Mouse (Mus musculus): Measurements from ENCODE around the gene Gm10135.
"Not testable (repeated sequence)": the region's sequence is repeated elsewhere in the genome, so short reads cannot be mapped to it uniquely, and the experiment has no call there.

The Gm10135 gene

DNA sequence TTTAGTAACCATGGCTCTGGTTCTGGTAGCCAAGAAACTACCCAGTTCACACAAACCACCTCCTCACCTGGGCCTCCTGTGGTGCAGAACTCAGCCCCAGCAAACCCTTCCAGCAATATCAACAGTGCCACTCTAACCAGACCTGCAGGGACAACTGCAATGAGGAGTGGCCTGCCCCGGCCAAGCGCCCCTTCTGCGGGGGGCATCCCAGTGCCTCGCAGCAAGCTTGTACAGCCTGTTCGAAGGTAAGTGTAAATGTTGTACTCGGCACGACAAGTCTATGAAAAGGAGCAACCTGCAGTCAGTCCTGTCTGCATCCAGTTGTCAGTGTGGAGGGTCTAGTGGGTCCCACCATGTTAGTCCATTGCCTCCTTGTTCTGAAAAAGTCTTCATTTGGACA, at the start of gene Gm10135:
Gene Gm10135 (minus strand): TSS at position 101 of the 400 bp plus-strand sequence.
- DNase-seq: no peak

DNA sequence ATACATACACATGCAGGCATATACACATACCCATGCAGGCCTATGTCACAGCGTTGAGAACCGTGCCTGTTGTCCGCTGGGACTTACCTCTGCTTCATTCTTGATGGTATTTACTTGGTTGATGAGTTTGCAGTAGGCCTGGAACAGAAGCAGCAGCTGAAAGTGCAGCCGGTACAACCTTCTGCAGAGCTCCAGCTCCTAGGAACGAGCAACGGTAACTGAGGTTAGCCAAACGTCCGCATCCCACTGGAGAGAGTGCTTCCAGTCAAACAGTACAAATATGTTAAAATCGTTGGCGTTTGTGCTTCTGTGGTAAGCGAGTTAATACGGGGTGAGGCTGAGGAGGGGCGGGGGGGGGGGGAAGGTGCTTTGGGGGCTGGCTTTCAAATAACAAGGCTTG, 49.3 kb upstream of the Gm10135 start:
- no peak for DNase-seq

DNA sequence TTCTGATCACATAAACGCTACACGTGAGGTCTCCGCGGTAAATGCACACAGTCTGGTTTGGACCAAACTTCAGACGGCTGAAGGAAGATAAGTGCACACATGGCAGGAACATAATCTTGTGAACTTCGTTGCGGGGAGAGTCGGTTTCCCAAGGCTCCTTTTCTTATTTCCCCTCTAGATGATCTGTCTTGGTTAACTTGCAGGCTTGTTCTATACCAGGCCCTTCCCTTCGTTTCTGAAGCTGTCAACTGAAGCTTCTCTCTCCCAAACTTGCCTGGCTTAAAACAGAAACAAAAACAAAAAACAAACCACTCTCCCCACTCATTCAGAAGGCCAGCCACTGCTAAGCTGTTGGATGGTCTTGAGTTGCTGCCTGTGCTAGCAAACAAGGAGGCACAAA, 40.2 kb upstream of the Gm10135 start:
- DNase-seq: no peak

DNA sequence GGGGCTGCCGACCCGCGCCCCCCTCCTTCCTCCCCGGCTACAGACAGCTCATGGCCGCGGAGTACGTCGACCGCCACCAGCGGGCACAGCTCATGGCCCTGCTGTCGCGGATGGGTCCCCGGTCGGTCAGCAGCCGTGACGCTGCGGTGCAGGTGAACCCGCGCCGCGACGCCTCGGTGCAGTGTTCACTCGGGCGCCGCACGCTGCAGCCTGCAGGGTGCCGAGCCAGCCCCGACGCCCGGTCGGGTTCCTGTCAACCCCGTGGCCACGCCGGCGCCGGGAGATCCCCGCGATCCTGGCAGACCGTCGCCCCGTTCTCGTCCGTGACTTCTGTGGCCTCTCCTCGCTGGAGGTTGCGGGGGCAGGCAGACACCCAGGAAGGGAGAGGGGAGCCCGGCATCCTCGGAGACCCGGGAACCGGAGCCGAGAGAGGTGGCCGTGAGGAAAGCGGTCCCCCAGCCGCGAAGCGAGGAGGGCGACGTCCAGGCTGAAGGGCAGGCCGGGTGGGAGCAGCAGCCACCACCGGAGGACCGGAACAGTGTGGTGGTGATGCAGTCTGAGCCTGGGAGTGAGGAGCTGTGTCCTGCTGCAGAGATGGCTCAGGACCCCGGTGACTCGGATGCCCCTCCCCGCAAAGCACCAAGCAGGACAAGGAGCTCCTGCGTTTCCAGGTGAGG, 39.2 kb upstream of the Gm10135 start:
- DNase-seq: not testable (repeated sequence)

DNA sequence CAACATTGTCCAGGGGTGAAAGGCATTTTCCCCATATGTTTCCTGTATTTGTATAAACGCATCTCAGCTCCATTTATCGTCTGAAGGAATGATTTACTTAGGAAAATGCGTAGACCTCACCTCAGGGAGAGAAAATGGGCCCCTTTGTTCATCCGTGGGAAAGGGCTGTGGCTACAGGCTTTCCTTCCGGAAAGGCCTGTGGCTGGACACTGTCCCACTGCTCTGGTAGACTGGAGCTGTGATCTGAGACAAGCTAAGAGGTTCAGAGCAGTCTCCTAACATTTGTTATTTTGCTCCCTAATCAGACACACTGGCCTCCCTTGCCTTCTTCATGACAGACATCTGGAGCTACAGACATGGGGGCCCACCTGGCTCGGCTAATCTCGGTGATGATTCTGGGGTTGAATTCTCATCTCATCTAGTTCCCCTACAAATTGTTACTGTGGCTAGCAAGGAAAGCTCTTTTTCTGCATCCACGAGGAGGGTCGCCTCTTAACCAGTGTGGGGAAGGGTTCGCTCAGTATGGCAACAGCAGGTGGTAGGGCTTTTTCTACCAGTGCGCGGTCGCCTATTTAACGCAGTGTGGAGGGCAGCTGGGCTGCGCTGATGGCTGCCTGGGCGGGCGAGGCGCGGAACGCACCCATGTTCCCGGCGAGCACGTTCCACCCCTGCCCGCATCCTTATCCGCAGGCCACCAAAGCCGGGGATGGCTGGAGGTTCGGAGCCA, 38.5 kb upstream of the Gm10135 start:
- DNase-seq: not testable (repeated sequence)

DNA sequence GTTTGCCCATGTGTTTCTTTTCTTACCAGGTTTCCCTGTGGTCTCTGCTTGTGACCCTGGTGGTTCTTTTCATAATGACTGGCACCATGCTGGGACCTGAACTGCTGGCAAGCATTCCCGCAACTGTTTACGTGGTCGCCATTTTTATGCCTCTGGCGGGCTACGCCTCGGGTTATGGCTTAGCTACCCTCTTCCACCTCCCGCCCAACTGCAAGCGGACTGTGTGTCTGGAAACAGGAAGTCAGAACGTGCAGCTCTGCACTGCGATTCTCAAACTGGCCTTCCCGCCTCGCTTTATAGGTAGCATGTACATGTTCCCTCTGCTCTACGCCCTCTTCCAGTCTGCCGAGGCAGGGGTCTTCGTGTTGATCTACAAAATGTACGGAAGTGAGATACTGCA, 37.3 kb upstream of the Gm10135 start:
- DNase-seq: not testable (repeated sequence)

DNA sequence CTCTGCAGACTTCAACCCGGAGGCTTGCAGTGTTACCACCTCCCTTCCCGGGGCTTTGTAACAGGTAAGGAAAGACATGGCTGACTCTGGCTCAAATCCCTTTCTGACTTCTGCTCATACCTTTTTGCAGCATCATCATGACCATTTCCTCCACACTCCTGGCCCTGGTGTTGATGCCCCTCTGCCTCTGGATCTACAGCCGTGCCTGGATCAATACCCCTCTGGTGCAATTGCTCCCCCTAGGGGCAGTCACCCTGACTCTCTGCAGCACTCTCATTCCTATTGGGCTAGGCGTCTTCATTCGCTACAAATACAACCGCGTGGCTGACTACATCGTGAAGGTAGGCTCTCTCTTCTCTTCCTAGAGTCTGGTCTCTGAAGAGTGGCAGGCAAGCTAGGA, 33.7 kb upstream of the Gm10135 start:
- DNase-seq: peak; percentile 28

DNA sequence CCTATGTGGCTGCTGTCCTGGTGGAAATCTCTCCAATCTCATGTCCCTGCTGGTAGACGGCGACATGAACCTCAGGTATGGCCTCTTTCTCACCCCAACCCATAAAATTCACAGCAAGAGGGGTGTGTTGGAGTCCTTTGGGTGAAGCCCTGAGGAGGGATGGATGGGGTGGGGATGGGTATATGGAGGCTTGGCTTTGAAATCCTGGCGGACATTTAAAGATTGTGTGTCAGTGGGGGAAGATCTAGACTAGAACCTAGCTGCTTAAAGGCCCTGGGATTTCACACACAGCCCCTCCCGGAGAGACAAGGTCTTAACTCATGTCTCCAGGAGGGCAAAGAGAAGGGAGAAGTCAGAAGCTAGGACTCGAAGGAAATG, 33.1 kb upstream of the Gm10135 start:
- no peak for DNase-seq

DNA sequence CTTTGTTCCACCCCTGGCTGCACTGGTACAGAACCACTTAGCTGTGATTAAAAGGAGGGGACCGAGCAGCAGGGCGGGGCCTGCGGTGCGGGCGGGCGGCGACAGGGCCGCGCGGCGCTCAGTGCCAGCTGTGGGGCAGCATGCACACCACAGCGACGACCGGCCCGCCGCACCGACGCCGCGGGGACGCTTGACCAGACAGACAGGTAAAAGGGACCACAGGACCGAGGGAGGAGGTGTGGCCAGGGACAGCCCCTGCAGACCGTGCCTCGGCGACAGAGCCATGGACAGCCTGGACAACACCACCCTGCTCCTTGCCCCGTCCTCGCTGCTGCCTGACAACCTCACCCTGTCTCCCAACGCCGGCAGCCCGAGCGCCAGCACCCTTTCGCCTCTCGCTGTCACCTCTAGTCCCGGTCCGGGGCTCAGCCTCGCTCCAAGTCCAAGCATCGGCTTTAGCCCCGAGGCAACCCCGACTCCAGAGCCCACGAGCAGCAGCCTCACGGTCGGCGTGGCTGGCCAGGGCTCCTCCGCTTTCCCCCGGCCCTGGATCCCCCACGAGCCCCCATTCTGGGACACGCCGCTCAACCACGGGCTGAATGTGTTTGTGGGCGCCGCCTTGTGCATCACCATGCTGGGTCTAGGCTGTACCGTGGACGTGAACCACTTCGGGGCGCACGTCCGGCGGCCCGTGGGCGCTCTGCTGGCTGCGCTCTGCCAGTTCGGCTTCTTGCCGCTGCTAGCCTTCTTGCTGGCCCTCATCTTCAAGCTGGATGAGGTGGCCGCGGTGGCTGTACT, 32.5 kb upstream of the Gm10135 start, which contains the start of gene Slc10a4:
Gene Slc10a4 (plus strand): TSS at position 100 of the 798 bp plus-strand sequence.
- no peak for DNase-seq

DNA sequence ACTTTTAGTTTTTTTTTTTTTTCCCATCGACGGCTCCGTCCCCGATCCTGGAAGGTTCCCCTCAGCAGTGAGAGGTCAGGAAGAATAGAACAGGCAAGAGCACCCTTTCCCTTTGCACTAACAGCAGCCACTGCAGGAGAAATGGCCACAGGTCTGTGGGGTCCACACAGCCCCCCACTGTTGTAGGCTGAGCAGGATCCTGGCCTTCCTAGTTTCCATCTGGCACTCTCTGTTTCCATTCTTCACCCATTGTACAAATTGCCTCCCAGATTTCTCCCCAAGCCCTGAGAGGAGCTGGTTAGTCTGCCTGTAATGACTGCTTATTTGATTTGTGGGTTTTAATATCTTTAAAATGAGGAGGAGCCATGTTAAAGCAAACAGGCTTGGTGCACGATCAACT, 29.5 kb upstream of the Gm10135 start:
- DNase-seq: no peak

DNA sequence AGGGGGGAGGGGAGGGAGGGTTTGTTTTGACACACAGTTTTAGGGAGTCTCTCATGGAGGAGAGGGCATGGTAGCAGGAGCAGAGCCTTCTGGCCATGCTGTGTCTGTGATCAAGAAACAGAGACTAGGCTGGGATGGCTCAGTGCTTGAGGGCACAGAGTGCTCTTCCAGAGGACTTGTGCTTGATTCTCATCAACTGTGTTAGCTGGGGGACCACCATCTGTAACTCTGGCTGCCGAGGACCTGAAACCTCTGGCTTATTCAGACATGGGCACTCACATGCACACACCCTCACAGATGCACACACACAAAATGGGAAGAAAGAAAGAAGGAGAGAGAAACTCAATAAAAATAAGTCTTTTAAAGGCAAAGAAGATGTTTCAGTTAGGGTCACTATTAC, 24.0 kb upstream of the Gm10135 start:
- DNase-seq: not testable (repeated sequence)

DNA sequence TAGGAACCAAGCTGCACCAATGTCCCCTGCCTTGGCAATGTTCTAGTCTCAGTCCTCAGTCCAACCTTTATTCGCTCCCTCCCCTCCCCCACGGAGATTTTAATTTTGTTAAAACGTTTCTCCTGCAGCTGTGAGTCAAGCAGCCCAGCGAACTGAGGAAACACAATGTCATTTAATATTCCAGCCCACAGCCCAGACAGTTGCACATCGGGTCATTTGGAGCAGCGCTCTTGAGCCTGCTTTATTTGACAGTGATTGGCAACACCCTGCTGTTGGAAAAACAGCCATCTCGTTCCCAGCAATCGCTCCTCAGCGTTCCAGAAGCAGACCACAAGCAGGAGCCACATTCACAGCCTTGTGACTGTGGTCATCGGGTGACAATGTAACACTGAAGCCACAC, 20.9 kb upstream of the Gm10135 start:
- DNase-seq: no peak

DNA sequence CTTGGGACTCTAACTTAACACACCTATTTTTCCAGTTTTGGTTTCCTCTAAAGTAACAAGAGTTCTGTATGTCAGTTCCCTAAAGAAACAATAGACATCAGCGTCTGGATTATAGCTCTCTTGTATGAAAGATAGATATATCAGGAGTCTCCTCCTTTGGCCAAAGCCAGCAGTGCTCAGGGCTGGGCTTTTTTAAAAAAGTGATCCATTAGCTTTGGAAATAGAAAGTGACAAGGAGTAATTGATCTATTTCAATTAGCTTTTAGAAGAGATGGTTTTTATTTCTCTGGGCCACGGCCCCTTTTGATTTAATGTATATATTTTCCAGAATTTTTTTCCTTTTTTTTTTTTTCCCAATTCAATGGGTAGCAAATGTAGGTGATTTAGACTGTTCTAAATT, 20.4 kb upstream of the Gm10135 start:
- DNase-seq: no peak

DNA sequence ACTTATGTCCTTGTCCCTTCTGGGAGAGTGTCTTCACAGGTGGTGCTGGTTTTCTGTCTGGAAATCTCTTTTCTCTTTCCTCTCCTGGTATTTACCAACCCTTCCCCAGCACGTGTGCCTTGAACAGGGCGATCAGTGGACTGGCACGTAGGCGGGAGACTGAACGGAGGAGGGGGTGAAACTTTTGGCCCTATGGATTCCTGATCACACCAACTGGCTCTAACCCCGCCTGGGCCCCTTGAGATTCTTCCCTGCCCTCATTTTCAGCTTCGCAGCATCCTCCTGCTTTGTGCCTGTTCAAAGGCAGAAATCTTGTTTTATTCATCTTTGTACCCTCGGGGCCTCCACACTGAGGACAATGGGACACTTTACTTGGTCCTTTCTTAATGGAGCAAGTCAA, 19.9 kb upstream of the Gm10135 start:
- no peak for DNase-seq

DNA sequence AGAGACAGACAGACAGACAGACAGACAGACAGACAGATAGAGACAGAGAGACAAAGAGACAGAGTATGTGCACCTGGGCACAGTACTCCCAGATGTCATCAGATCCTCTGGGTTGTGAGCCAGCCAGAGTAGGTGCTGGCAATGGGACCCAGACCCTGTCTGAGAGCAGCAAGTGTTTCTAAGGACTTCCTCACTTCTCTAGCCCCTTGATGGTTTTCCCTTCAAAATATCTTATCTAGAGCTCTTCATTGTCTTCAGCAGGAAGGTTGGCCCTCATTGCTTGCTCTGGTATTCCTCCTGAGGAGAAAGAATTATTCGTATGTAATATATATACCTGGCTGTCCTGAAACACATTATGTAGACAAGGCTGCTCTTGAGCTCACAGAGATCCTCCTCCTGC, 18.0 kb upstream of the Gm10135 start:
- no peak for DNase-seq

DNA sequence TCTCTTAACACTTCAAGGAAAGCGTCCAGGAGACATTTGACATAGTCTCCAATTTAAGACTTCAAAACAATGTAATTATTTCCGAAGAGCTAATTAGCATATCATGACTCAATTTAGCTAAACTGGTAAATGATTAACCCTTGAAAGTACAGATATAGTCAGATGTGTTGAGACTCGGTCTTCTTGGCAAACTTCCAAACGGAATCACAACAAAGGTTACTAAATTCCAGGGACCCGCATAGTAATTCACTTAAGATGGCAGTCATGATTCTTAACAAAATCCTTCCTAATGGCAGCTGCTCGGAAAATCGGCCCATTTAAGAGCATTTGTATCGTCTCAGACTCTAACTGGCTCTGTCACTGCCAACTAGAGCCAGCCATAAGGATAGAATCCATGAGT, 15.3 kb upstream of the Gm10135 start:
- no peak for DNase-seq

DNA sequence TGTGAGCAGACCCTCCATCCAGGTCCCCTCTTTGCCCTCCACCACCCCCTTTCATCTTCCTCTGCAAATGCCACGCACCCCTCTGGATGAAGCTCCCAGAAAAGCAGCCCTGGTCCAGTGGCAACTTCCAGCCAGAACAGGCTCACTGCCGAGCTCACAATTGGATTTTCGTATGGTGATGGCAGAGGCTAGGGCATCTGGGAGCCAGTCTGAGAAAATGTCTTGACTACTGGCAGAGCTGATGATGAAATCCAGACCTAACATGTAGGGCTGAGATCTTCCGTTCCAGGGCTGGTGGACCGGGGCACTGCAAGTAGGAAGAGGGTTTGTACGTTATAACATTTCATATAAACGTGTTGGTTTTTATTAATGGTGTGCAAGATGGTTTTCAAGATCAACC, 13.3 kb upstream of the Gm10135 start:
- no peak for DNase-seq

DNA sequence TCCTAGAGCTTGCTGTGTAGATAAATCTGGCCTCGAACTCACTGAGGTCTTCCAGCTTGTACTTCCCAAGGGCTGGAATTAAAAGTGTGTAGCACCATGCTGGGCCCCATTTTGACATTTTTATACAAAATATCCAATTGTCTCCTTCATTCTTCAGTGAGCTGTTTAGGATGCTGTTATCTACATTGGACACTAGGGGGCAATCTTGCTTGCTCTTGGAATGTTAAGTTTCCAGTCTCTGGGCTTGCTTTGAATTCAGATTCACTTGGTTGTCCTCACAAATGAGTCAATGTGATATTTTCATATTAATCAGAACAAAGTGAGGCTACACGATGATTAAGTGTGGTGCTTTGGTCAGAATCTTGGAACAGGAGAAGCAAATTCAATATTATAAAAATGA, 9.6 kb upstream of the Gm10135 start:
- DNase-seq: peak; percentile 42

DNA sequence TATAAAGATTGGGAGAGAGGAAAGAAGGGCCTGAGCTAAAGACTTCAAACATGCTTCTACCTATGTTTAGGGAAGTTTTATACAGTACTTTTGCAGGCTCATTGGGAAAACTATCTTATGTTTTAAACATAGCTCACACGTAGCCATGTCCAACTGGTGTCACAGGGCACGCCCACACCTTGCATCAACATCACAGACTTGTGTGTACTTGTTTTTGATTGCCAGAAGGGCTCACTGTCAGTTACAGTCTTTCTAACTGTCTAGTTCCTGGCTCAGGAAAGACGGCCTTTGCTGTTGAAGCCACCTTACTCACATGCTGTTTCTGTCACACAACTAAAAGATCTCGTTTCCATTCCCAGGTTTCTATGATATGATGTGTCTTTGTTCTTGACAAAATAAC, 2.0 kb upstream of the Gm10135 start:
- no peak for DNase-seq

DNA sequence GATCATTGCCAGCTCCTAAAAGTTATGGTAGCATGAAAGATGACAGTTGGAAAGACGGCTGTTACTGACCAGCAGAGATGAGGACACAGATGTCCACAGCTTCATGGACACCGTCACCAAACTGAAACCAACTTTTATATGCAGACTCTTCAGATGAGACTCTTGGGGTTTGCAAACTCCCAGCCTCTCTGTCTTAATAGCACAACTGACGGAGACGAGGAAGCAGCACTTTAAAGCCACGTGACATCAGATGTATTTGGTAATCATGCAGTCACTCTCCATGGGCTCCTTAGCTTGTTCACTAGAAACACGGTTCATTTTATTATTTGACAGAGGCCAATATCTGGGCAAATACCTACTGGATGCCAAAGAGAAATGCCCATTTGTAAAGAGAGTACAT, 1.5 kb upstream of the Gm10135 start:
- DNase-seq: no peak

DNA sequence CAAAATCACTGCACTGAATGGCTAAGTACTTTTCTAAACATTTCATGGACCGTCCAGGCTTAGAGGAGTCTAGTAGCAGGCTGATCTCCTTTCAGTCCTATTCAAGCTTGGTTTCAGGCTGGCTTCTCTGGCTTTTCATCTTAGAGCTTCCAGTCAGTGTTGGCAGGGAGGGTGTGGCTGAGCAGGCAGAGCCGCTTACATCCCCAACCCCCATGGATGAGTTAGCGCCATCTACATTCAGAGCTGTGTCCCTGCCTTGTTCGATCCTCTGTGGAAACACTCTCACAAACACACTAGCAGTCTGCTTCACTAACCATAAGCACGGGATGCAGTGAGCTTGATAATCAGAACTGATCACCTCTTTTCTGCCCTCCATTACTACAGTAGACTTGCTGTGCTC, 1.6 kb downstream of the Gm10135 start:
- no peak for DNase-seq

DNA sequence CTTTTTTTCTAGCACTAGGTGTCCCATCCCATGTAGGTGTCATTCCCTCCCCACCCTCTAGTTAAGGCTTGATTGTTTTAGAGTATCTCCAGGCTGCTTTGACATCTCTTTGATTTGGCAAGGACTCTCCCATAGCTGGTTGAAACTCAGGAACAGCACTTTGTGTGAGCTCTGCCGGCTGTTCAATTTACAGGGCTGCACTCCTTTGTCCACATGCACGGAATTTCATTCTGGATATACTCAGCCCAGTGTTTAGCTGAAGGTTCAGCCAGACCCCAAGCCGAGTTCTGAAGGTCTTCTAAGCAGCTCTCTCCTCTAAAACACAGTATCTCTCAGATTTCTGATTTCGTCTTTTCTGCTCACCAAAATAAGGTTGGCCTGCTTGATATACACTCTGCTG, 2.1 kb downstream of the Gm10135 start:
- no peak for DNase-seq

DNA sequence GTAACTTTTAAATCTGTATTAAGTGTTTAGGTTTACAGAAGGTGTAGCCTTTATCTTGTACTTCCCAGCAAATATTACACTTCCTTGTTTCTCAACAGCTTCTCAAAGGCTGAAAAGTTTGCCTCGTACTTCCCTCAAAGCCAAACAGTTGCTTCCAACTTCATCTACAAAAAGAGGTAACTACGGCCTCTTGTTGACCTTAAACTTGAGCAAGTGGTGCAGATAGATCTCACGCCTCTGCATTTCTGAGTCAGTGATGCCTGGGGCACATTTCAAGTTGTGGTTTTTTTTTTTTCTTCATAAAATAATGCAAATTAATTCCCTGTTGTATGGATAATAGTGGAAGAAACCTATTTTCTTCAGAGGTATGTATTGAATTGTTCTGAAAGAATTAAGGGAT, 8.8 kb downstream of the Gm10135 start:
- no peak for DNase-seq

DNA sequence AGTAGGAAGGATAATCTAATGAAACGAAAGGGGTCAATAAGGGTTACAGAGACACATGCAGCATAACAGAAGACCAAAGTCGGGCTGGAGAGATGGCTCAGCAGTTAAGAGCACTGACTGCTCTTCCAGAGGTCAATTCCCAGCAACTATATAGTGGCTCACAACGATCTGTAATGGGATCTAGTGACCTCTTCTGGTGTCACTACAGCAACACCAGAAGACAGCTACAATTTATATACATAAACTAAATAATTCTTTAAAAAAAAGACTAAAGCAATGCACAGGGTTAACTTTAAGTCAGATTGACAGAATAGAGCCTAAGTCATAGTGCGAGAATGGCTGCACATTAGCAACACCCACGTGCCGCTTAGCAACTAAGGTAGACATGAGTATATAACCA, 14.4 kb downstream of the Gm10135 start:
- peak; percentile 11 for DNase-seq
